Mouse (Mus musculus): ENCODE measurements around the gene A730049H05Rik.

A730049H05Rik gene

GRCm38 (mm10) chr6:92827360-92827759 lies 11.1 kb downstream of the A730049H05Rik start:
- DNase-seq (ENCODE audit: low spot score in 2 of 2): no peak

- DNase-seq (ENCODE audit: low spot score in 2 of 2): no peak
These were observed 12.9 kb downstream of the A730049H05Rik start for GRCm38 (mm10) chr6:92829148-92829547.

GRCm38 (mm10) chr6:92831106-92831505 lies 14.8 kb downstream of the A730049H05Rik start:
- no peak for DNase-seq (ENCODE audit: low spot score in 2 of 2)

- DNase-seq (ENCODE audit: low spot score in 2 of 2): no peak
These were observed 25.7 kb downstream of the A730049H05Rik start for GRCm38 (mm10) chr6:92842000-92842399.

GRCm38 (mm10) chr6:92843474-92843873 lies 27.2 kb downstream of the A730049H05Rik start:
- DNase-seq (ENCODE audit: low spot score in 2 of 2): no peak

- DNase-seq (ENCODE audit: low spot score in 2 of 2): no peak
These were observed 29.6 kb downstream of the A730049H05Rik start for GRCm38 (mm10) chr6:92845898-92846297.

- DNase-seq (ENCODE audit: low spot score in 2 of 2): no peak
These were observed 30.3 kb downstream of the A730049H05Rik start for GRCm38 (mm10) chr6:92846614-92847013.

GRCm38 (mm10) chr6:92849208-92849607 lies 32.9 kb downstream of the A730049H05Rik start:
- DNase-seq (ENCODE audit: low spot score in 2 of 2): no peak

- peak; percentile 45 to 82 for DNase-seq (ENCODE audit: low spot score in 2 of 2)
These were observed 34.0 kb downstream of the A730049H05Rik start for GRCm38 (mm10) chr6:92850250-92850649.

GRCm38 (mm10) chr6:92854873-92855272 lies 38.6 kb downstream of the A730049H05Rik start:
- no peak for DNase-seq (ENCODE audit: low spot score in 2 of 2)

GRCm38 (mm10) chr6:92857761-92858160 lies 41.5 kb downstream of the A730049H05Rik start:
- DNase-seq (ENCODE audit: low spot score in 2 of 2): no peak

GRCm38 (mm10) chr6:92858721-92859510 lies 42.6 kb downstream of the A730049H05Rik start:
- DNase-seq (ENCODE audit: low spot score in 2 of 2): no peak

- DNase-seq (ENCODE audit: low spot score in 2 of 2): no peak
These were observed 44.1 kb downstream of the A730049H05Rik start for GRCm38 (mm10) chr6:92860285-92860912.

GRCm38 (mm10) chr6:92862599-92862998 lies 46.3 kb downstream of the A730049H05Rik start:
- no peak for DNase-seq (ENCODE audit: low spot score in 2 of 2)

- DNase-seq (ENCODE audit: low spot score in 2 of 2): peak; percentile 15 to 60
These were observed 52.9 kb downstream of the A730049H05Rik start, which contains the start of gene Gm15737 for GRCm38 (mm10) chr6:92869089-92869581. Gene Gm15737, plus strand, starts transcription at chr6:92869357.

GRCm38 (mm10) chr6:92869582-92870219 lies 53.4 kb downstream of the A730049H05Rik start:
- no peak for DNase-seq (ENCODE audit: low spot score in 2 of 2)

GRCm38 (mm10) chr6:92871813-92872212 lies 55.5 kb downstream of the A730049H05Rik start:
- no peak for DNase-seq (ENCODE audit: low spot score in 2 of 2)

GRCm38 (mm10) chr6:92872766-92873165 lies 56.5 kb downstream of the A730049H05Rik start:
- DNase-seq (ENCODE audit: low spot score in 2 of 2): no peak

GRCm38 (mm10) chr6:92874854-92875253 lies 58.6 kb downstream of the A730049H05Rik start:
- DNase-seq (ENCODE audit: low spot score in 2 of 2): no peak

GRCm38 (mm10) chr6:92875340-92875739 lies 59.1 kb downstream of the A730049H05Rik start:
- DNase-seq (ENCODE audit: low spot score in 2 of 2): no peak

- no peak for DNase-seq (ENCODE audit: low spot score in 2 of 2)
These were observed 59.8 kb downstream of the A730049H05Rik start for GRCm38 (mm10) chr6:92876121-92876520.

- DNase-seq (ENCODE audit: low spot score in 2 of 2): no peak
These were observed 61.0 kb downstream of the A730049H05Rik start for GRCm38 (mm10) chr6:92877236-92877635.
